Mouse (Mus musculus) thymus, postnatal 4 days (tissue): ENCODE data around the gene Cbr2.

Source experiments
- DNase-seq: peaks from one replicate; pipeline ENCODE4 v3.0.0; 2021

Cbr2 gene

DNA sequence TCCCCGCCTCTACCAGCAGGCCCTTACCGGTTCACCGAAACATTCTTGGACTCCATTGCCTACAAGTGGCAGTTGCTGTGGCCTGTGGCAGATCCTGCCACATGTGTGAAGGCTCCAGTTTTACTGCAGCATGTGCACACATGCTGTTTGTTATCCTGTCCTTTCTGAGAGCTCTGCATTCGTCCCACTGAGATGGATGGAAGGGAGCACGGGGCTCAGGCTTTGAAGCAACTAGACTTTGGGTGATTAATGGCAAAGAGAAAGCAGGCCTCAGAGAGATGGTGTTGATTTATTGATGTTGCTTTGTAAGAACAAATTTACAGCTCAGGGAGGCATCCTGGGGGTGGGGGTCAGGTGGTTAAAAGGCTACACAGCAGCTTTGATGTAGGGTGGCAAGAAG lies 21.2 kb downstream of the Cbr2 start:
- DNase-seq: no peak

DNA sequence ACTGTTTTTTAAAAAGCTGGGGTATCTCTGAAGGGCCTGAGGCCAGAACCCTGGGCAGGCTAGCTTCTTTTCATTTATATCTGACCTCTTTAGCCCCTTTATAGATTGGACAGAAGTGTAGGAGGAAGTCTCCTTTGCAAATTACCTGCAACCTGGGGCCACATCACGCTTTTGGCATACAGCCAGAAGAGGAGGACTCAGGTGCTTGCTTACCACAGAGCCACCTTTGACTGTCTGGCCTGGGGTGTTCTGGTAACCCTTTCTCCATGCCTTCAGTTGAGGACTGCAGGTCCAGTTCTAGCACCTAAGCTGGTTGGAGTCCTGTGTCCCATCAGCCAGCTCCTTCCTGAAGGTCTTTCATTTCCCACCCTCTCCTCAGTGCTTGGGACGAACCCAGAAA lies 22.4 kb downstream of the Cbr2 start:
- no peak for DNase-seq

DNA sequence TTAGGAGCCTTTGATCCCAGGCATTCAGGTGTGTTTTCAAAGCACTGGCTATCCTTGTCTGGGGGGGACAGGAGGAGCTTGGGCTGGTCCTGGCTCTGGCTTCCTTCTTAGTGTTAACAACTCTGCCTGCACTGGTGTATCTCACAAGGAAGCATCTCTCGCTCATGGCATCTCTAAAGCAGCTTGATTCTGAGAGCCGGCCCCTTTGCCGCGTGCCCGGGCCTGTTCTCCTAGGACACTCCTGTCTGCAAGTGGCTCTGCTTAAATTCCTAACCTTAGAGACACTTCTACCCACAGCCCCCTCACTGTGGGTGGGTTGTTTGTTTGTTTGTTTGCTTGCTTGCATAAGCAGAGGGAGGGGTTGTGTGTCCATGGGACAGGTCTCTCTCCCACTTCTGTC lies 23.9 kb downstream of the Cbr2 start:
- DNase-seq: no peak

- no peak for DNase-seq
Measured at GRCm38 (mm10) chr11:120707225-120707624, 24.7 kb downstream of the Cbr2 start.

- no peak for DNase-seq
Measured at GRCm38 (mm10) chr11:120706120-120706519, 25.8 kb downstream of the Cbr2 start.

DNA sequence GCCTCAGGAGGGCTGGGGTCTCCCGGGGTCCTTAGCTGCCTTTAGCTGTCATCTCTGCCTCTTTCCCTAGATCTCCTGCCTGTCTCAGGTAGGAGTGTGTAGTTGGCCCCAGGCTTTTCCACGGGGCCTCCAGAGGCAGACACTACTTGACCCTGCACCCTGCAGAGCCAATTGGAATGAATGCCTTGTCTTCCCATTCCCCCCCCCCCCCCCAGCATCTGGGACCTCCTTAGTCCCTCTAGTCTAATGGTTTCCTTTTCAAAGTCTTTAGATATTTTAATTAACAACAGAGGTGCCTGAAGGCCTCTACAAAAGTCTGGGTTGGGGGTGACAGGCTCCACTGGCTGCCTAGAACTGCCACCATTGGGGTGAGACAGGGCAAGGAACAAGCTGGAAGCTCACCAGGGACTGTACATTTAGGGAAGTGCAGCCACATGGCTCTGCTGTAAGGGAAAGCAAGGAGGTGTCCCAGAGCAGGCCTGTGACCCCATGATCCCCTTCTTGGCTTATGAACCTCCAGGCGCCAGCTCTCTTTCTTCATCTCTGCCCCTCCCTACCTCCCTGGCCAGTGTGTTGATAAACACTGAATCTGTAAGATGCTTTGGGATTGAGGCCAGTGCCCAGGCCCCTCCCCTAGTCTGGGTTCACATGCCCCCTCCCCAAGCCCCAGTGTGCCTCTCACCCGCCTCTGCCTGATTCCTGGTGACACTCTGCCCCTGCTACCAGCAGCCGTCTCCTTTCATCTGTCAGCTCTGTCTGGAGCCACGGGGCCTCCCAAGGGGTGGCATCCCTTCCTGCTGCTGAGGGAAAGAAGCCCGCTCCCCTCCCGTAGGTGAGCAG lies 27.2 kb downstream of the Cbr2 start:
- DNase-seq: no peak

GRCm38 (mm10) chr11:120703696-120704454 lies 28.0 kb downstream of the Cbr2 start:
- no peak for DNase-seq

DNA sequence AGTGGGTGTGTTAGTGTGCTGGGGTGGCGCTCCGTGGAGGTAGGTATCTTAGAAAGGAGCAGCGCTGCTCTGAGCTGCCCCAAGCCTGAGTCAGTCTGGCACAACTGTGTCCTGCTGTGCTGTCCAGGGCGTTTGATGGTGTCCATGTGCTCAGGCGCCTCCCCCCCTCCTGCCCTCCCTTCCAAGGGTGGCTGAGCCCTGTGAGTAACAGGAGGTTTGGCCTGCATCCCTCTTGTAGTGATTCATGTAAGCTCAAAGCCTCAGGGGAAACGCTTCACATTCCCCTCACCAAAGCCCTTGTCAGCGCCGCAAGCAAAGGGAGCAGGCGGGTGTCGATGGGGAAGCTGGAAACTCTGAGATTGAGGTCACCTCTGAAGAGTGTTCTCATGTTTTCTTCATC lies 34.2 kb downstream of the Cbr2 start:
- no peak for DNase-seq

- DNase-seq: no peak
Measured at GRCm38 (mm10) chr11:120696568-120696967, 35.3 kb downstream of the Cbr2 start.

DNA sequence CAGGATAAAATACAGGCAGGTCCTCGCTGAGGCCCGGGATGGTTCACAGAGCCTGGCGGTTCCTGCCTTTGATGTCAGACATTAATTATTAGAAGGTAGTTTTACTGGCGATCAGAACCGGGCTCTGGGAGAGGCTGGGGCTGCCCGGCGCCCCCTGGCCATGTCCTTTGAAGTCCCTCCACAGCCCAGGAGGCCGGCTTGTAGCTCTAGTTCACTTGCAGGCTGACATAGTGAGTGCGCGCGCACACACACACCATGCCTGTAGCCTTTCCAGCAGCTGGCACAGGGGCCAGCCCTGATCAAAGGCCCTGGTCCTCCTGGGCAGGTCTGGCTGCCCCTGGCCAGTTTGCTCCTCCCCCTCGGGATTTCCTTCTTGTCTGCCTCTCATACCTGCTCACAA lies 36.3 kb downstream of the Cbr2 start:
- DNase-seq: no peak

DNA sequence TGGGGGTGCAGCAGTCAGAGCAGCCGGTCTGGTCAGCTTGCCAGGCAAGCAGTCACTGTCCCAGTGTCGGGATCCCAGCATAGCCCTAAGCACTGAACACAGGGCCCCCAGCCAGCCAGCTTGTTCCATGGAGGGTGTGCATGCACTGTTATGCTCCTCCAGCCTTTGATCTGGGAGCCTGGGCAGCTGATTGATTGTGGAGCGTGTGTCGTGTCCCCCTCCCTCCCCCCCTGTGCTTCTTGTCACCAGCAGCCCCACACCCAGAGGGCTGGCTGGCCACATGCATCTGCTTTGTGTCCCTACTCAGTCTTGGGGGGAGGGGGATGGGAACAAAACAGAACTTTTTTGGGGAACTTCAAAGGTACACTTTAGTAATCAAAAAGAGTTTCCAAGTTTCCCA lies 36.7 kb downstream of the Cbr2 start:
- no peak for DNase-seq

GRCm38 (mm10) chr11:120693461-120693860 lies 38.5 kb downstream of the Cbr2 start:
- no peak for DNase-seq

DNA sequence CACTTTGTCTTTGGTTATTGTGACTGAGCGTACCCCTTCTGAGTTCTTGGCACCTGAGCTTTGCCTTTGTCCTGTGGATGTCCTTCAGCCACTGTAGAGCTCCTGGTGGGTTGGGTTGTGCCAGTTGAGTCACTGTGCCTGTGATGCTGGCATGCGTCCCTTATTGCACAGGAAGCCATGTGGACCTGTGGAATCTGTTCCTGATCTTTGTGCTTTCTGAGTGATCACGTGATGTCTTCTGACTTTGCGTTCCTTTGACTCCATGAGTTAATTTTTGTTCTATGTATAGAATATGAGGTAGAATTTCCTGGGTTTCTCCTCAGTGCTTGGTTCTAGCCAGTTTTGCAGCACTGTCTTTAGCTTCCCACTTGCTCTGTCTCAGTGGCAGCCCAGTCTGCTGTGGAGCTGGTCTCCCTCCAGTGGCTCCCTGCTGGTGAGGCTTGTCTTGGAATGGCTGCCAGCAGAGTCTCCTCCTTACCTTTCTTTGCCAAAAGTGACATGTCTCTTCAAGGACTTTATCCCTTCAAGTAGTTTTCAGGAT lies 39.4 kb downstream of the Cbr2 start:
- no peak for DNase-seq

- DNase-seq: no peak
Measured at GRCm38 (mm10) chr11:120689365-120689764, 42.5 kb downstream of the Cbr2 start.

DNA sequence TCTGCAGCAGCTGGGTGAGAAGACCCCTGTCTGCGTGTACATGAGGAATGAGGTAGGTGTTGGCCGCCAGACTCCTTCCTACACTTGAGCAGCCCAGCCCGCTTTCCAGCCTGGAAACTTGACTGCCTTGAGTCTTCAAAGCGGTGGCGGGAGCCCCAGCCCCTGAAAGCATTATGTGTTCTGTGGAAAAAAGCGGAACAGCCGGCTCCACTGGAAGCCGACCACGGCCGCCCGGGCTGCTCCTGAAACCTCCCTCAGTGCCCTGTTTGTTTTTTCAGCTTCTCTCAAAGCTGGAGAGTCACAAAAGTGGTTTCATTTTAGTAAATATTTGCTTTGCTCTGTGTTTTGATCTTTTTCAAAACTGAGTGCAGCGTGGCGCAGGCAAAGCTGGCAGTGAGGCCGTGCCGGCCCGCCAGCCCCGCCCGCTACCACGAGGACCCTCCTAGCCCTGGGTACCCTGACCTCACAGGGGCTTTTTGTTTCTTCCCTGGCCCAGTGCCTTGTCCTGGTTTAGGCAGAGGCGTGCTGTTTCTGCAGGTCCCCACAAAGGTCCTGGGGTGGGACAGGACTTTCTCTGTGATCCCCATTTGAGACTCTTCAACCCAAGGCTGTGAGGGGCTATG lies 45.2 kb downstream of the Cbr2 start:
- DNase-seq: no peak

DNA sequence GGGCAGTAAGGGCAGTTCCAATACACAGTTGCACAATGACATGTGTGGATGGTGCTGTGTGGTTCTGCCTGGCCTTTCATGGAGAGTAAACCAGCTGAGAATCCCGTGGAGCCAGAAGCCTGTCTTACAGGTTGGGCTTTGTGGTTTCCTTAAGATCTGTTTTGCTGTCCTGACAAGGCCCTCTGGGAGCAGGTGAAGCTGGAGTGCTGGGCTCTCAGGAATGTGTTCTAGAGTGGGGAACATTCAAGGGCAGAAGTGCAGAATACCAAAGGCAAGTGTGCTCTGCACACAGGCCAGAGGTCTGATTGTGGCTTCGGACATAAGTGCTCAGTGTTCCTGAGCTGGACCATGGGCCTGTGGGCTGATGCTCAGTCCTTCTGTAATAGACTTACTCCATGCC lies 47.3 kb downstream of the Cbr2 start:
- no peak for DNase-seq

- DNase-seq: no peak
Measured at GRCm38 (mm10) chr11:120684086-120684485, 47.8 kb downstream of the Cbr2 start.

DNA sequence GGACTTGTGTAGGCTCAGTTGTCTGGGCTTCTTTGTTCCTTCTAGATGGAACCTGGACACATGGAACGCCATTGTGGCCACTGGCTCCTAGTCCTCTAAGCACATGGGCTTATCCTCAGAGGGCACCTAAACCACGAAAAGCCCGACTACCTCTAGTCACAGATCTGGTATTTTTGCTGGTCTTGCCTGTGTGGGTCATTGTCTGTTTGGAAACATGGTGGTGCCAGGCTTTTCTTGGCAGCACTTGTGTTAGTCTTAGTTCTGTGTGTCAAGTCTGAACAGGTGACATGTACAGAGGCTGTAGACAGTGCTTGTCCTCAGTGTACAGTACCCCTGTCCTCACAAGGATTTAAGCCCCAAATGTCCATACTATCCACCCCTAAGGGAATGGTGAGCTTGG lies 48.4 kb downstream of the Cbr2 start:
- no peak for DNase-seq

GRCm38 (mm10) chr11:120682683-120683082 lies 49.2 kb downstream of the Cbr2 start:
- no peak for DNase-seq

- peak; percentile 37 for DNase-seq
Measured at GRCm38 (mm10) chr11:120679909-120680308, 52.0 kb downstream of the Cbr2 start.
